Mouse (Mus musculus) urinary bladder, postnatal 10 days (tissue): ENCODE measurements around the gene Babam2.

Experiments
- DNase-seq: peaks from one replicate; pipeline ENCODE4 v3.0.0; 2022; ENCODE audit warnings: low spot score

Babam2 gene

GRCm38 (mm10) chr5:31713841-31714264 lies 16.4 kb downstream of the Babam2 start:
- DNase-seq, result no peak

GRCm38 (mm10) chr5:31715486-31716150 lies 18.1 kb downstream of the Babam2 start:
- DNase-seq, result no peak

DNA sequence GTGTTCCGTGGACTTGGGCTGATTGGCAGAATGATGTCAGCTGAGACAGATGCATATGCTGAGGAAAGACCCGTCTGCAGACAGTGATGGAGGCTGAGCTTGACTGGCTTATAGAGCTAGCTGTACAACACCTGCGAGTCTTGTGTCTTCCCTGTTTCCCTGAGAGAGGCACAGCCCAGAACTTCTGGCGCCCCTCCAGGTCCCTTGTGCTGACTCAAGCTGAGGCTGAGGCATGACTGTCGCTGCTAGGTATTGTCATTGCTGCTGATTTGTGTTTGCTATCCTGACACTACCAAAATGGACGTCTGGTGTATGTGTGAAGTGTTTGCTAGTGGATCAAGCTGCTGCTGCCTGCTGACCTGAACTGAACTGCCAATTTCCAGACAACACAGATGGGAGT lies 27.0 kb downstream of the Babam2 start:
- no peak for DNase-seq

- no peak for DNase-seq
These were observed 28.4 kb downstream of the Babam2 start for GRCm38 (mm10) chr5:31725885-31726284.

DNA sequence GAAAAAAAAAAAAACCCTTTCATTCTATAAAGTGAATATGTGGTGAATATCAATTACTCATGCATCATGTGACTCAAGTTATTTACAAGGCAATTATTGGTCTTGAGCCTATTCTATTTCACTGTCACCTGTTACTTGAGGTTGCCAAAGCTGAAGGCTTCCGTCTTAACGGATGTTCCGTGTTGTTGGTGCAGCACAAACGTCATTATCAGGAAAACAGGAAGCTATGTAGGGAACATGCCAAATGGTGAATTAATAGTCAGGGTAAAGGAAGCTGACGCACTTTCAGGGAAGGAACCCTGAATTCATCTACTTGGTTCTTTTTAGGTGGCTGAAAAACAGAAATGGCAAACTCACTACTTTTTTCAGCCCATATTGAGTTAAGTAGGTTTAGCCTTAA lies 30.0 kb downstream of the Babam2 start:
- no peak for DNase-seq

- DNase-seq, result no peak
These were observed 35.3 kb downstream of the Babam2 start for GRCm38 (mm10) chr5:31732644-31733338.

- DNase-seq, result no peak
These were observed 44.4 kb downstream of the Babam2 start for GRCm38 (mm10) chr5:31741931-31742330.

DNA sequence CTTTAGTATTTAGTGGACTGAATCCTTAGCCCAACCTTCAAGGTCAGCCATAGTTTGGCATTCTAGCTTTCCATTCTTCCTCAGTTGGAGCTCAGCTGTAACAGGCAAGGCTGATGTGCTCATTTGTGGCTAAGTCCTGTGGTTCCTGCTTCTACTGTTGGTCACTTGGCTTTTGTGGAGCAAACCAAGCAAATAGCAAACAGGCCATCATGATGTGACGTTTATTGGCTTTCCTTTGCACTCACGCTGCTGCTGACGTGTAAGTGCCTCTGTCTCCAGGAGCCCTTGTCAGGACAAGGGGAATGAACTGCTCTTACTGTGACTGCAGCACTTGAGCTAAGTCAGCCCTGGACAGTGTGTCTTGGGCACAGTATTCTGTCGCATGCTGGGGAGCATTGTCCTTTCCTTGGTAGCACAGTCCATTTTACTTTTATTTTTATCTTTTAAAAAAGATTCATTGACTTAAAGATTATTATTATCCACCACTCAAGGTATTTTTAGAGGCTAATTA lies 45.1 kb downstream of the Babam2 start:
- no peak for DNase-seq

DNA sequence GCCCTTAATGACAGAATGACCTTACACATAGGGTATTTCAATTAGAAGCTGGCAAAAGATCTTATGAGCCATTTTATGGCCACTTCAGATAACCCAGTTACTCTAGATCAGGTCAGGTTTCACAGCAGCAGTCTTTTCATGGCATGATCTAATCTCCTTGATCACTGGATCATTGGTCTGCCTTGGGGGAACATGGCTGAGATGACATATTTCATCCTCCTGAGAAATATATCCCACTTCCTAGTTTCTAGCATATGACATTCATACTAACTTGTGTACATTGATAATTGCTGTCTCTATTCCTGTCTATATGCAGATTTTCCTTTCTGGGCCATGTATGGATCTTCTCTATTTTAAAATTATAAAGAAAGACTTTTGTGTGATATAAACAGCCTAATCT lies 51.9 kb downstream of the Babam2 start:
- DNase-seq, result no peak

DNA sequence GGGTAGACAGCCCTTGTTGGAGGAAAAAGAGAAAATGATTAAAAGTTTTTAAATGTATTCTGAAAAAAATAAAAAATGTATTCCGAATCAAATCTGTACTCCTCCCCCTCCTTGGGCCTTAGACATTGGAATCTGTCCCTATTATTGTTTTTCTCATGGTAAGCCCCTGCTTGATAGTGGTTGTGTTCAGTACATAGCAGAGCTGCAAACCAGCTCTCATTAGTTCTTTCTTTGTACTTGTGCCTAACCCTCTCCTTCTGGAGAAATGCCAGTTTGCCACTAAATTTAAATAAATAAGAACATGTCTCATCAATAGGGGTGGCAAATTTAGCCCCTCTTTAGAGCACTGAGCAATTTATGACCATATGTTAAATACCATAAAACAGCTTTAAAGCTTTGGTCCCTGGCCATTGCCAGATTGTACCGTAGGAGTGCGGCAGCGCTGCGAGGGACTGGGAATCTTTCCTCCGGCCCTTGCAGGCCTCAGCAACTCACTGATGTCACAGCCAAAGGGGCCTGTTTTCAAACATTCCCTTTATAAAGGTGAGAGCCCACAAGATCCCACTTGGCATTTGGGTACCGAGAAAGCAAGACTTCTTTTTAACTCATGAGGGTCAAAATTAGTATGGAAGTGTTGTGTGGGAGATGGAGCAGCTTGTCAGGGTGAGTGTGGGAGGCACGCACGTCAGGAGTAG lies 52.9 kb downstream of the Babam2 start:
- no peak for DNase-seq

DNA sequence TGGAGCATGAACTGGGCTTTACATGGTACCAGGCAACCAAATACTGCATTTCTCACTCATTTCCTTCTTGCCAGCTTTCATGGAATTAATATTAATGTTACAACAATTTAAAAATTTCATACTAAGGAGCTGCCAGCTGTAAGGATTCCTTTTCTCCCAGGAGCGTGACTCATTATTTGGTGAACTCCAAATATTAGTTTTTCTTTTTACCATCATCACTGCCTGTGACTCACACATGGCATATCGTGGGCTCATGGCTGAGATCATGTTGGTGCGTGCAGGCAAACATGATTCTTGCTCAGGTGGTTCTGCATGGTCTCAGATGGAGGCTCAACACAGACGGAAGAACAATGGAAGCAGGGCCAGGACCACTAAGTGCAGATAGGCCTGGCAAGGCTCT lies 53.5 kb downstream of the Babam2 start:
- no peak for DNase-seq

DNA sequence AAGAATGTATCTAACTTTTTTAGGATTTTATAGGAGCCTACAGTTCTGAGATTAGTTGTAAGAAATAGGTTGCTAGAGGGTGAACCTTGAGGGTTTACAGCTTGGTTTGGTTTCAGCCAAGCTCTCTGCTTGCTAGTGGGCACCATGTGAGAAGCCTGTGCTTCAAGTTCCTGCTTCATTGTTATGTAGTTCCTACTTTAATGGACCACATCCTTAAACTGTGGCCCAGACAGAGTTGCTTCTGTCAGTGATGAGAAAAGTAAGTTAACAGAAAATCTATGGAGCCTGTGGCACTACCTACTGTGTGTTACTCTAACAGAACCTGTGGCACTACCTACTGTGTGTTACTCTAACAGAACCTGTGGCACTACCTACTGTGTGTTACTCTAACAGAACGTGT lies 57.1 kb downstream of the Babam2 start:
- DNase-seq, result no peak

GRCm38 (mm10) chr5:31755255-31755654 lies 57.8 kb downstream of the Babam2 start:
- DNase-seq, result no peak

- no peak for DNase-seq
These were observed 61.0 kb downstream of the Babam2 start for GRCm38 (mm10) chr5:31758310-31759091.

GRCm38 (mm10) chr5:31761836-31762235 lies 64.4 kb downstream of the Babam2 start:
- DNase-seq, result no peak

- DNase-seq, result no peak
These were observed 65.3 kb downstream of the Babam2 start for GRCm38 (mm10) chr5:31762773-31763172.

DNA sequence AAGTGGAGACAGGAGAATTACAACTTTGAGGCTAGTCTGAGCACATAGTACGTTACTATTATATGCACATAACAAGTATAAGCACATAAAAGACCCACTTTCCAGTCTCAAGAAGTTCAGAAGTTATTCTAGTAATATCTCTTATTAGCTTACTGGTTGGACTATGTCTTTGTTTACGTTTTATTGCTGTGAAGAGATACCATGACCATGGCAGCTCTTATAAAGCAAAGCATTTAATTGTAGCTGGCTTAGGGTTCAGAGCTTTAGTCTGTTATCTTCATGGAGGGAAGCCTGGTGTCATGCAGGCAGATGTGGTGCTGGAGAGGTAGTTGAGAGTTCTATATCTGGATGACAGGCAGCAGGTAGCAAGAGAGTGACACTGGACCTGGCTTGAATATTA lies 68.3 kb downstream of the Babam2 start:
- DNase-seq, result no peak

GRCm38 (mm10) chr5:31766841-31767542 lies 69.5 kb downstream of the Babam2 start:
- no peak for DNase-seq

- DNase-seq, result no peak
These were observed 74.0 kb downstream of the Babam2 start for GRCm38 (mm10) chr5:31771486-31771885.

DNA sequence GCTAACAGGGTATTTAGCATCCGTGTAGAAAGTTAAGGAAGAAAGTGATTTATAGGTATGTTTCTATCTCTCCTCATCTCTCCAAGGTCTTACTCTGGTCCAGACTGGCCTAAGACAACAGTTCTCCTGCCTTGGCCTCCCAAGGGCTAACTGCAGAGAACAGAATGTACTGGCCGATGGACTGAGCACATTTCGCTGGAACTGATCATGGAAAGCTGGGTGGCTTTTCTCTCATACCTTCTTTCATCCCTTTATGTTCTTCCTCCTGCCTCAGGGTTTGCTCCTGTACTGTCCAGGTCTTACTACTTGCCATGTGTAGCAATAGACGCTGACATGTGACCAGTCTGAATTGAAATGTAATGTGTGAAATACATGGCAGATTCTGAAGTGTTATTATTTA lies 74.4 kb downstream of the Babam2 start:
- DNase-seq, result no peak

GRCm38 (mm10) chr5:31774976-31775375 lies 77.5 kb downstream of the Babam2 start:
- DNase-seq, result no peak

- no peak for DNase-seq
These were observed 84.1 kb downstream of the Babam2 start for GRCm38 (mm10) chr5:31781624-31782023.
